Comparison of ENCODE assay signal across 9 mouse cellular contexts in genomic region chr5:92332359-92332840, GRCm38 (mm10). TPM values are rescaled to one million over a fixed set of nuclear protein-coding genes. Genes with fewer than 3 reads are reported as not detected.
DNase-seq lines count a peak whose midpoint lies in the region; ATAC-seq and TF ChIP-seq lines count a peak whose summit lies in the region.
"Had no signal": no experiment of that assay in that cellular context is flagged by ENCODE, and none has a peak within 500 bp of the region (broad histone marks: within the 10 kb centered on the region; RNA-seq: fewer than 3 reads in every experiment).

No protein-coding gene starts in this region.

- no peak overlapping the region for H3K9ac ChIP-seq in hindbrain, embryonic 13.5 days
- no peak overlapping the region for H3K9ac ChIP-seq in hindbrain, embryonic 12.5 days

- DNase-seq in testis, postnatal 10 days (ENCODE audit: low spot score): no peak
- peak; percentile 33 to 58 for DNase-seq in kidney, adult 8-10 months
- DNase-seq in lung, postnatal 4 days: peak; percentile 31 to 47
- DNase-seq in right cerebral cortex, postnatal 4 days: no peak

- peak overlapping the region; percentile 85 for H3K27ac ChIP-seq in testis, adult 2 months (ENCODE audit: control insufficient read depth, insufficient read depth, low read depth, low read length)
- H3K27ac ChIP-seq in hindbrain, embryonic 13.5 days: no peak overlapping the region
- H3K27ac ChIP-seq in hindbrain, embryonic 12.5 days: no peak overlapping the region

- H3K4me3 ChIP-seq in testis, adult 2 months (ENCODE audit: control insufficient read depth, low read depth, low read length): peak overlapping the region; percentile 94
- no peak overlapping the region for H3K4me3 ChIP-seq in hindbrain, embryonic 13.5 days
- H3K4me3 ChIP-seq in hindbrain, embryonic 12.5 days: no peak overlapping the region
- H3K4me3 ChIP-seq: megakaryocyte, embryonic 14.5 days had no signal

- H3K27me3 ChIP-seq in testis, adult 2 months (ENCODE audit: control insufficient read depth, insufficient read depth, low read length): no peaks in the 10 kb centered on the region
- H3K27me3 ChIP-seq in hindbrain, embryonic 13.5 days: no peaks in the 10 kb centered on the region
- H3K27me3 ChIP-seq in hindbrain, embryonic 12.5 days: no peaks in the 10 kb centered on the region

- ATAC-seq in granulocyte monocyte progenitor cell, adult 5-6 weeks (replicated peaks; ENCODE audit: poor library complexity, severe bottlenecking): peak; percentile 57
- ATAC-seq in hindbrain, embryonic 13.5 days (ENCODE audit: low FRiP score): no peak
- no peak for ATAC-seq in hindbrain, embryonic 12.5 days (ENCODE audit: low FRiP score)

- no peak for TF ChIP-seq POLR2A in testis, adult 2 months (IDR thresholded peaks at IDR 0.05; ENCODE audit: control insufficient read depth, low read depth, low read length)

- peaks cover 11% of the 10 kb centered on the region for H3K4me1 ChIP-seq in testis, adult 2 months (ENCODE audit: control insufficient read depth, insufficient read depth, low read length)
- H3K4me1 ChIP-seq in hindbrain, embryonic 13.5 days (replicated peaks): no peaks in the 10 kb centered on the region
- no peaks in the 10 kb centered on the region for H3K4me1 ChIP-seq in hindbrain, embryonic 12.5 days

- H3K9me3 ChIP-seq in hindbrain, embryonic 13.5 days: no peaks in the 10 kb centered on the region
- no peaks in the 10 kb centered on the region for H3K9me3 ChIP-seq in hindbrain, embryonic 12.5 days (replicated peaks)
- H3K9me3 ChIP-seq: megakaryocyte, embryonic 14.5 days had no signal

- no peak overlapping the region for H3K4me2 ChIP-seq in hindbrain, embryonic 13.5 days
- H3K4me2 ChIP-seq in hindbrain, embryonic 12.5 days (replicated peaks): no peak overlapping the region

- TF ChIP-seq CTCF in testis, adult 2 months (IDR thresholded peaks at IDR 0.05; ENCODE audit: control insufficient read depth, insufficient read depth, insufficient replicate concordance, low read depth, low read length): no peak

- H3K36me3 ChIP-seq in testis, adult 2 months (ENCODE audit: control insufficient read depth, insufficient read depth, low read length): no peaks in the 10 kb centered on the region
- H3K36me3 ChIP-seq in hindbrain, embryonic 13.5 days: no peaks in the 10 kb centered on the region
- no peaks in the 10 kb centered on the region for H3K36me3 ChIP-seq in hindbrain, embryonic 12.5 days

- 79% methylated on average over 9 of the region's 9 CpGs for WGBS in hindbrain, embryonic 13.5 days
- WGBS in hindbrain, embryonic 12.5 days: 81% methylated on average over 9 of the region's 9 CpGs

RNA-seq across cellular contexts. Expression of gene Art3, which starts 0.8 kb away (rescaled TPM):
- 221 and 263 TPM in 2 replicates for polyA plus RNA-seq in testis, adult 2 months (2012; rRNA removed)
- 1.1 TPM in 1 of 2 replicates, not detected in the other for total RNA-seq in granulocyte monocyte progenitor cell, adult 5-6 weeks (2014; fragmentation: Nextera tagmentation)
- total RNA-seq in granulocyte monocyte progenitor cell, adult 5-6 weeks (2017): 4.8 TPM in 1 of 2 replicates, not detected in the other
- polyA plus RNA-seq in hindbrain, embryonic 13.5 days (2015; fragmentation: Nextera tagmentation; extraction: Ambion mirVana): 7.6 and 9.5 TPM in 2 replicates
- 4.5 and 5.0 TPM in 2 replicates for polyA plus RNA-seq in hindbrain, embryonic 12.5 days (2016; fragmentation: Nextera tagmentation; extraction: Ambion mirVana)

RNA-seq across cellular contexts. Expression of gene Cxcl9, which starts 4.5 kb away (rescaled TPM):
- polyA plus RNA-seq in testis, adult 2 months (2012; rRNA removed): 0.14 and 0.25 TPM in 2 replicates
- total RNA-seq in granulocyte monocyte progenitor cell, adult 5-6 weeks (2014; fragmentation: Nextera tagmentation): not detected in 2 replicates
- total RNA-seq in granulocyte monocyte progenitor cell, adult 5-6 weeks (2017): 0.22 and 0.52 TPM in 2 replicates
- polyA plus RNA-seq in hindbrain, embryonic 13.5 days (2015; fragmentation: Nextera tagmentation; extraction: Ambion mirVana): not detected in 2 replicates
- polyA plus RNA-seq in hindbrain, embryonic 12.5 days (2016; fragmentation: Nextera tagmentation; extraction: Ambion mirVana): not detected in 2 replicates

RNA-seq across cellular contexts. Expression of gene Cxcl10, which starts 16.3 kb away (rescaled TPM):
- polyA plus RNA-seq in testis, adult 2 months (2012; rRNA removed): 0.76 TPM in 1 of 2 replicates, not detected in the other
- not detected in 2 replicates for total RNA-seq in granulocyte monocyte progenitor cell, adult 5-6 weeks (2014; fragmentation: Nextera tagmentation)
- 4.6 and 18.8 TPM in 2 replicates for total RNA-seq in granulocyte monocyte progenitor cell, adult 5-6 weeks (2017)
- 0.21 and 0.30 TPM in 2 replicates for polyA plus RNA-seq in hindbrain, embryonic 13.5 days (2015; fragmentation: Nextera tagmentation; extraction: Ambion mirVana)
- 0.26 and 0.50 TPM in 2 replicates for polyA plus RNA-seq in hindbrain, embryonic 12.5 days (2016; fragmentation: Nextera tagmentation; extraction: Ambion mirVana)

RNA-seq across cellular contexts. Expression of gene Sdad1, which starts 22.1 kb away (rescaled TPM):
- polyA plus RNA-seq in testis, adult 2 months (2012; rRNA removed): 40.2 and 44.7 TPM in 2 replicates
- total RNA-seq in granulocyte monocyte progenitor cell, adult 5-6 weeks (2014; fragmentation: Nextera tagmentation): 41.2 and 46.9 TPM in 2 replicates
- 67.5 and 84.2 TPM in 2 replicates for total RNA-seq in granulocyte monocyte progenitor cell, adult 5-6 weeks (2017)
- 31.1 and 33.7 TPM in 2 replicates for polyA plus RNA-seq in hindbrain, embryonic 13.5 days (2015; fragmentation: Nextera tagmentation; extraction: Ambion mirVana)
- 36.9 and 39.0 TPM in 2 replicates for polyA plus RNA-seq in hindbrain, embryonic 12.5 days (2016; fragmentation: Nextera tagmentation; extraction: Ambion mirVana)

RNA-seq across cellular contexts. Expression of gene Naaa, which starts 54.4 kb away (rescaled TPM):
- polyA plus RNA-seq in testis, adult 2 months (2012; rRNA removed): 4.1 and 5.1 TPM in 2 replicates
- total RNA-seq in granulocyte monocyte progenitor cell, adult 5-6 weeks (2014; fragmentation: Nextera tagmentation): 5.8 and 17.9 TPM in 2 replicates
- total RNA-seq in granulocyte monocyte progenitor cell, adult 5-6 weeks (2017): 7.2 and 11.9 TPM in 2 replicates
- polyA plus RNA-seq in hindbrain, embryonic 13.5 days (2015; fragmentation: Nextera tagmentation; extraction: Ambion mirVana): 15.0 and 19.2 TPM in 2 replicates
- 8.2 and 9.5 TPM in 2 replicates for polyA plus RNA-seq in hindbrain, embryonic 12.5 days (2016; fragmentation: Nextera tagmentation; extraction: Ambion mirVana)

Comparison
In these comparisons a context has a peak if more than half of its experiments do, and no peak if none do; other contexts are left out.
1. DNase-seq: peak in kidney, adult 8-10 months (2 of 2) and lung, postnatal 4 days (2 of 2); none in testis, postnatal 10 days (single experiment) and right cerebral cortex, postnatal 4 days (single experiment).
2. RNA of gene Art3, which starts 0.8 kb away (polyA plus RNA-seq): 221 to 263 TPM in testis, adult 2 months; 7.6 to 9.5 TPM in hindbrain, embryonic 13.5 days and 4.5 to 5.0 TPM in hindbrain, embryonic 12.5 days; every median in the first group is over 10 times any median in the second.